Mouse (Mus musculus): ENCODE results near the gene Myo7a. TPM values are rescaled to one million over a fixed set of nuclear protein-coding genes. Genes with fewer than 3 reads are reported as not detected.

The Myo7a gene
- total RNA-seq, 1 experiment from 2014 or later, result 7.4 TPM

DNA sequence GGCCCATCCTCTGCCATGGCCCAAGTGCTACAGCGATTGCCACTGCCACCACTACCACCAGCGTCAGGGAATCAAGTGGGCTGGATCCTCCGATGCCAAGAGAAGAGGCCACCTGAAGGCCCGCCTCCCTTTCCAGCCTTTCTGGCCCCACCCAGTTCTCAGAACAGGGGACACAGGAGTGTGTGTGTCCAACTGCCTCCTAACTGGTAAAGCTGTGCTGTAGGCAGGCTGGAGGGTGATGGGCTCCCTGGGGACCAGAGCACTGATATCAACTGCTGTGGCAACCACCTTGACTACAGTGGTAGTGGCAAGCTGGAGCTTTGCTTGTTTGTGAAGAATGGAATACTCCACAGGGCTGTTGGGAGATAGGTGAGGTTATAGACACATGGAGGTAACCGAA is 26.1 kb upstream of the Myo7a start, which contains the start of gene Omp:
TSS of gene Omp (minus strand) at position 101 of the 400 bp plus-strand sequence.
- no peak for ATAC-seq (replicated peaks; ENCODE audit: low read depth, poor library complexity, severe bottlenecking)

DNA sequence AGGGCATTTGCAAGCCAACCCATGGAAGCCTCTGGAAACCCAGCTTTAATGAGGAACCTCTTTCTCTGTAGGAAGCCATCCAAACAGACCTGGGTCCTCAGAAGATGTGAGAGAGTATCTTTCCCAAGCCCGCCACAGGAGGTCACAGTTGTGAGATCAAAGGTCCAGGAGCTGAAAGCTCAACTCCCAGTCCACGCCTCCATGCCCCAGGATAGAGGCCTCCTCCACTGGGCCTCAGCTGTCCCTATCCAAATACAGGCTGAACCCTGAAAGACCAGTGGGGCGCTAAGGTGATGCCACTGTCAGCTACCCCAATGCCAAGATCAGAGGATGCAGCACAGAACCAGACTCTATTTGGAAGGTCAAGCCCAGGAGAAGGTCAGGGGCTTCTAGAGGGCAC is 23.3 kb upstream of the Myo7a start:
- ATAC-seq (replicated peaks; ENCODE audit: low read depth, poor library complexity, severe bottlenecking), result no peak

- no peak for ATAC-seq (replicated peaks; ENCODE audit: low read depth, poor library complexity, severe bottlenecking)
Measured at GRCm38 (mm10) chr7:98142247-98142646, 22.9 kb upstream of the Myo7a start.

- 0 out of 2 replicates have a peak, but pooled peaks have one; percentile 40 for ATAC-seq (replicated peaks; ENCODE audit: low read depth, poor library complexity, severe bottlenecking)
Measured at GRCm38 (mm10) chr7:98141206-98141605, 21.9 kb upstream of the Myo7a start.

GRCm38 (mm10) chr7:98140597-98140996 is 21.3 kb upstream of the Myo7a start:
- ATAC-seq (replicated peaks; ENCODE audit: low read depth, poor library complexity, severe bottlenecking), result peak; percentile 72

GRCm38 (mm10) chr7:98139216-98139615 is 19.9 kb upstream of the Myo7a start:
- ATAC-seq (replicated peaks; ENCODE audit: low read depth, poor library complexity, severe bottlenecking), result no peak

DNA sequence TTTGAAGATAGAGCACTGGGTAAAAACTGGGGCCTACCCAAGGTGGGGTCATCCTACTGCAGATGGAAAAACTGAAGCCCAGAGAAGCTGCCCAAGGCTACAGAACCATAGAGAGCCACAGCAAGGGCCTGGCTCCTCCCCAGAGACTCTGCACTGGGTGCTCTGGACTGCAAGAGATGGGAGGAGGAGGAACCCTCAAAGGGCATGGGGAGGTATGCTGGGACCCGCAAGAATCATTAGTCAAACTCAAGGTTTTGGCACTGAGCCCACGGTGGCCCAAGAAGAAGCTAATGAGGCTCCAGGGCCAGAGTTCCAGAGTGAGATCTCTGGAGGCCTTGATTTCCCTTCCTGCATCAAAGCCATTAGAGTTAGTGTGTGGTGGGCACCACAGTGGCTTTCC is 18.7 kb upstream of the Myo7a start:
- ATAC-seq (replicated peaks; ENCODE audit: low read depth, poor library complexity, severe bottlenecking), result no peak

DNA sequence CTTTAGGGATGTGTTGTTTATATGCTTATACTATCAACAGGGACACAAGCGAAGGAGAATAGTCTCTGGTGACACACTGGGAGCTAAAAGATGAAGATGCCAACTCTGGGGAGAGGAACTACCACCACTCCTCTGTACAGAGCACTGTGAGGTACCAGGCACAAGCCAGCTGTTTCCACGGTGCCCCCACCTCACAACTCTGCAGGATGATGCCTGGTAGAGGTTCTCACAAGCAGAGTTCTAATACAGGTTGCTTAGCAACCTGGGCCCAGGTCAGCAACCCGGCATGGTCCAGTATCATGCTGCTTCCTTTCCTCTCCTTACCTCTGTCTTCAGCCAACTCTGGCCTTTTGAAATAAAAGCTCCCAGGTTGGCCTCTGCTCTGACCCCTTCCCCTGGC is 18.3 kb upstream of the Myo7a start:
- ATAC-seq (replicated peaks; ENCODE audit: low read depth, poor library complexity, severe bottlenecking), result no peak

GRCm38 (mm10) chr7:98131751-98132150 is 12.4 kb upstream of the Myo7a start:
- peak; percentile 32; the same call in 1 of the 2 replicates for ATAC-seq (replicated peaks; ENCODE audit: low read depth, poor library complexity, severe bottlenecking)

DNA sequence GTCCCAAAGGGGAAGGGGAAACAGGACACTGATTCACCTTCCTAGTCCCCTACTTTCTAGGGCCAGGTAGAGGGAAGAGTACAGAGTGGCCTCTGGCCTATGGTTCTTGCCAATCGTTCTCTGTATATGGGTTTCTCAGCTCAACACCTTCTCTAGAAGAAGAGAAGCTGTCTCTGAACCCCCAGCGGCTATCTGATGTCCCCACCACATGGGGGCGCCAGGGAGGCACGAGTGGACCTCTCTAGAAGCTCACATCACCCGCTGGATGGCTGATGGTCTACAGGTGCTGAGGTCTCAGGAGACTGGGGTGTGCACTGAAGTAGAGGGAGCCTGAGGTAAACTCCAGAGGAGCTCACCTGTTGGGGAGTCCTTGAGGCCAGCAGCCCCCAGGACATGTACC is 6.1 kb upstream of the Myo7a start:
- peak; percentile 73 for ATAC-seq (replicated peaks; ENCODE audit: low read depth, poor library complexity, severe bottlenecking)

DNA sequence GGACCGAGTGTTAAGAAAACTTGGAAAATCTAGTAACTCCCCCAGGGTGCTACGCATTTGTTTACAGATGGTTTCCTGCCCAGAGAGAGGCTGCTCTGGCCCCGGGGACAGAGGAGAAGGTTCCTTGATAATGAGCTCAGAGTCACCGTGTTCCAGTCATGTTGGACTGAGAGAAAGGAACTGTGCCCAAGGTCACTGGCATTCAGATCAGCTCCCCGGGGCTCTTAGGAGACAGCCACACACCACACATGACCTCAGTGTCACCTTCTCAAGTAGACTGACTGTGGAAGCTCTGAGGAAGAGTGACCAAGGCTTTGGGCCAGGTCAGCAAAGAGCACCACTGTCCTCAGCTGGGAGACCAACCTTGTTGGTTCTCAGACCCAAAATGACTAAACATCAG is 5.4 kb upstream of the Myo7a start:
- ATAC-seq (replicated peaks; ENCODE audit: low read depth, poor library complexity, severe bottlenecking), result no peak

- ATAC-seq (replicated peaks; ENCODE audit: low read depth, poor library complexity, severe bottlenecking), result no peak
Measured at GRCm38 (mm10) chr7:98121673-98122072, 2.3 kb upstream of the Myo7a start.

GRCm38 (mm10) chr7:98121241-98121640 is 1.9 kb upstream of the Myo7a start:
- ATAC-seq (replicated peaks; ENCODE audit: low read depth, poor library complexity, severe bottlenecking), result no peak

- ATAC-seq (replicated peaks; ENCODE audit: low read depth, poor library complexity, severe bottlenecking), result peak; percentile 91
Measured at GRCm38 (mm10) chr7:98120325-98120724, 1.0 kb upstream of the Myo7a start.

GRCm38 (mm10) chr7:98119961-98120232 is 573 bp upstream of the Myo7a start:
- ATAC-seq (replicated peaks; ENCODE audit: low read depth, poor library complexity, severe bottlenecking), result no peak

DNA sequence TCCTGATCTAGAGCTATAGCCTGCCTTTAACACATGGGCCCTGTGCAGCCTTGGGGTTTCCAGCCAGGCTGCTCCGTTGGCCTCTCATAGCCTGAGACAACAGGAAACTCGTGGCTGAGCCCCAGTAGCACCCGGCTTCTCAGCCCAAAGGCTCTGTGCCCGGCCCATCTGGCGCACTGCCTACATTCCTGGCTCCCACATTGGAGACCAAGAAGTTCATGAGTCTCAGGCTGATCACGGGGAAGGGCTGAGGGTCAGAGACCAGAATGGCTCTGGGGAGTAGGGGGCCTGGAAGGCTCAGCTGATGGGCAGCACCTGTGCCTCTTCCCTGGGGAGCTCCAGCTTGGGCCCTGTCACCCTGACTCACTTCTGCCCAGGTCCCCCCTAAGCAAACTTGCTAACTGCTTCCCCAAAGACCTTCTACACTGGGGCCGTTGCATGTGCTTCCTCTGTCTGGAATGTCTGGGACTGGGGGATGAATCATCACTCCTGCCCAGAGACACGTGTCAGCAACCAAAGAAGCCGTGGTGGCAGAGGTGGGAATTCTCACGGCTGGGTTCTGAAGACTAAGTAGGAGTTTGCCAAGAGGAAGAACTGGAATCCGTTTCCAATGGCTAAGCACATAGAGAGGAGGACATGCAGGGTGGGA is 2.2 kb downstream of the Myo7a start:
- 0 out of 2 replicates have a peak, but pooled peaks have one; percentile 19 for ATAC-seq (replicated peaks; ENCODE audit: low read depth, poor library complexity, severe bottlenecking)

DNA sequence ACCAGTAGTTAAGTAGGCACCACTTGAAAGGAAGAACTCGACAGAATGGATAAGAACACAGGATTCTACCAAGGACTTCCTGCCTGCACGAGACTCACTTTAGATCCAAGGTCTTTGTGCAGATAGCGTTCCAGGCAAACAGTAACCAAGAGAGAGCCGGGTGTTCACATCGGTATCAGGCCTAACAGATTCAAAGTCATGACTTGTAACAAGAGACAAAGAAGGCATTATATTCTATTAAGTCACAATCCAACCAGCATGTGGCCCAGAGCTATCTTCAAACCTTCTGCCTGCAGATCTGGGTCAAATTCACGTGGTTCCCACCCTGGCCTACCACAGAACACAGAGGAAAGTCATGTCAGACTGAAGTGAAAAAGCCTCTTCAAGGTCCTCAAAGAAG is 4.7 kb downstream of the Myo7a start:
- no peak for ATAC-seq (replicated peaks; ENCODE audit: low read depth, poor library complexity, severe bottlenecking)

GRCm38 (mm10) chr7:98111233-98111632 is 8.1 kb downstream of the Myo7a start:
- ATAC-seq (replicated peaks; ENCODE audit: low read depth, poor library complexity, severe bottlenecking), result no peak

DNA sequence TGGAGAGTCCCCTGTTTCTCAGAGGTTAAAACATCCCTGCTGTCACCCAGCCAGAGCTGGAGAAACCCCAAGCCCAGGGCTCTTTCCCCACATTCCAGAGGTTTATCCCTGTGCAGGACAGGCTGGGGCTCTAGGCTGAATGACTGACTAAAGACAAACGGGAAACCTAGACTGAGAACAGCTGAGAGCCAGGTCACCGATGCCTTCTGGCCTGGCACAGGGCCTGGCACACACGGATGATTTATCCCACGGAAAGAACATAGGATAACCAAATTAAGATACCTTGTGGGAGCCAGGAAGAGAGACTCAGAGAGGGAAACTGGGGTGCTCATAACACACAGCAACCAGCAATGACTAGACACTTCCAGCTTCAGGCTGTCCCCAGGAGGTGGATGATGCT is 9.6 kb downstream of the Myo7a start:
- no peak for ATAC-seq (replicated peaks; ENCODE audit: low read depth, poor library complexity, severe bottlenecking)

- ATAC-seq (replicated peaks; ENCODE audit: low read depth, poor library complexity, severe bottlenecking), result peak; percentile 43
Measured at GRCm38 (mm10) chr7:98108636-98109430, 10.5 kb downstream of the Myo7a start.

DNA sequence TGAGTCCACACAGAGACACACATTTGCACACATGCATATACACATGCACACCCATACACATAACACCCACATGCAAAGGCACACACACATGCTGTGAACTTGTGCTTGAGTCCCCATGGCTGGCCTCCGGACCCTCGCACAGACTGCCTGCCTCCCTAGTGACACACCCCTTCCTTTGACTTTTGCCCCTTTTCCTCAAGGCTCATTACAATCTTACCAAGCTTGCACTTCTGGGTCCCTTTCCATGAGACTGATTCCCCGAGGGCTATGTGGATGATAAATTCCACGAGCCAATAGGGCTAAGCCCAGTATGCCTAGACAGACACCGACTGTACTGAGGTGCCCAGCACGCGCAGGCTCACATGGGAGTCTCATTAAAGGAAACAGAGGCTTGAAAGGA is 13.1 kb downstream of the Myo7a start:
- no peak for ATAC-seq (replicated peaks; ENCODE audit: low read depth, poor library complexity, severe bottlenecking)

All from common myeloid progenitor, adult 5-6 weeks (primary cell).